Mouse (Mus musculus) heart, postnatal 0 days (tissue): ENCODE measurements around the gene Pip5kl1.

Experiments used
- CTCF ChIP-seq: IDR thresholded peaks from 2 replicates; pipeline ENCODE4 v1.5.1; 2016; ENCODE audit warnings: antibody characterized with exemption, control low read depth, low read depth
- EP300 ChIP-seq: IDR thresholded peaks from 2 replicates; pipeline ENCODE4 v1.6.1; 2016; ENCODE audit warnings: antibody characterized with exemption, low read depth

- TF ChIP-seq CTCF (no peak), EP300 (no peak)
Observed at GRCm38 (mm10) chr2:32618051-32618450, 43.5 kb downstream of the Pip5kl1 start.
